Mouse (Mus musculus) central nervous system, embryonic 11.5 days (tissue): Measurements from ENCODE around the gene Klhl12. TPM values are rescaled to one million over a fixed set of nuclear protein-coding genes. Genes with fewer than 3 reads are reported as not detected.

Experiments
- polyA plus RNA-seq: library from polyadenylated mRNA; depleted of rRNA; stranded (reverse); fragments of >200 nt; gene quantifications from 2 replicates; pipeline ENCODE4 v1.2.3, GENCODE M21; 2012; rRNA removed

Gene Klhl12
- 22.9 and 25.2 TPM in 2 replicates for polyA plus RNA-seq

DNA sequence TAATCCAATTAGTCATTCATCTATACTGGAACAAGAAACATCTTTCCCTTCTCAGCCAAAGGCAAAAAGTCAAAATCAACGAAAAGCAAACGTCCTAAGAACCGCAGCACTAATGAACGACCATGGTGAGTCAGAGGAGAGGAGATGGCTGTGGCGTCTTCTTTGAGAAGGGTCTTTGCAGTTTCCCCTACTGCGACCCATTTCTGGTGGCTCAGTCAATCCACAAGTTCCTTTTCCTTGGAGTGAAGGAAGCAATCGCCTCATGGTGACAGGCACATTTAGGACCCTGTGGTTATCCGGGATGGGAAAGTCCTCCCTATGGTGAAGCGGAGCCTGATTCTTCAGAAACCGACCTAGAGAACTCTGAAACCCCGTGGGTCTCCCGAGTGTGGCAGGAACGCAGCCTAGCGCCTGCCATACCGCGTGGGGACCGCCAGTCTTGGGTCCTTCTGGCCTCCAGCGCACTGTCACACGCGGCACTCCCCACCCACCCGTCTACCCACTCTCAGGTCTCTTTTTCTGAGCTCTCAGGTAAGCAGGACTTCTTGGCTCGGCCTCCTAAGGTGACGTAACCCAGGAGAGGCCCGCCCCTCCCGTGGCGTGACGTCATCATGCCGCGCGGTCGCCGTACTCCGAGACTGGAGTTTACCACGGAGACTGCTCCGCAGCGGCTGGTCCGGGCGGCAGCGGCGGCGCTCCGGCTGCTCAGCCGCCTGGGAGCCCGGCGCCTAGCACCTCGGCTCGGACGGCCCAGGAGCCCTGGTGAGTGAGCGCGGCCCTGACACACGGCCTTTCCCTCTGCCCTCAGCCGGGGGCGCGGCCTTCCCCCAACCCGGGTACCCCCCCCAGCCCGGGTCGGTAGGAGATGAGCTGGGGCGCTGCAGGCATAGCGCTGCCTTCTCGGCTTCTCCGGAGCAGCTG is at the start of gene Klhl12:
Gene Klhl12 (plus strand): TSS at position 628 of the 921 bp plus-strand sequence.

GRCm38 (mm10) chr1:134415168-134415831 is 40.0 kb upstream of the Klhl12 start, which contains the start of gene Adipor1:
Gene Adipor1, plus strand, starts transcription at chr1:134415378.

GRCm38 (mm10) chr1:134494428-134495215 is 39.3 kb downstream of the Klhl12 start, which contains the start of gene Rabif:
Gene Rabif, plus strand, starts transcription at chr1:134494648.

Other genes starting within 250 kb of the Klhl12 start
- 0.53 and 1.7 TPM in 2 replicates for gene Adora1, start 220.1 kb upstream of the Klhl12 start, polyA plus RNA-seq
- 0.46 and 40.7 TPM in 2 replicates for gene Myog, start 165.5 kb upstream of the Klhl12 start, polyA plus RNA-seq
- 6.8 and 11.6 TPM in 2 replicates for gene Ppfia4, start 122.6 kb upstream of the Klhl12 start, polyA plus RNA-seq
- gene Tmem183a, start 93.6 kb upstream of the Klhl12 start, polyA plus RNA-seq = 96.1 and 114 TPM in 2 replicates
- gene 4933406M09Rik, start 69.6 kb upstream of the Klhl12 start, polyA plus RNA-seq = not detected in 2 replicates
- gene Cyb5r1, start 50.0 kb upstream of the Klhl12 start, polyA plus RNA-seq = 22.7 and 30.1 TPM in 2 replicates
- gene Adipor1, start 40.2 kb upstream of the Klhl12 start, polyA plus RNA-seq = 44.2 and 57.9 TPM in 2 replicates
- 16.9 and 23.8 TPM in 2 replicates for gene Rabif, start 39.1 kb downstream of the Klhl12 start, polyA plus RNA-seq
- 0.07 TPM in 1 of 2 replicates, not detected in the other for gene Mgat4e, start 94.2 kb downstream of the Klhl12 start, polyA plus RNA-seq
- 48.1 and 53.2 TPM in 2 replicates for gene Kdm5b, start 104.6 kb downstream of the Klhl12 start, polyA plus RNA-seq
- 3.0 and 3.2 TPM in 2 replicates for gene Syt2, start 191.1 kb downstream of the Klhl12 start, polyA plus RNA-seq